Mouse (Mus musculus) naive thymus-derived CD4-positive, alpha-beta T cell, adult 2 months (primary cell): ENCODE measurements at regions not wholly inside any gene's neighbourhood (a gene's known extent, or its start where the extent isn't known, plus 50 kb on each side); places are given as distances from the start of the nearest gene placed in this dataset.

Source experiments
- DNase-seq: peaks from one replicate; pipeline ENCODE4 v3.0.0-alpha.2; 2011; ENCODE audit warnings: low read depth

DNA sequence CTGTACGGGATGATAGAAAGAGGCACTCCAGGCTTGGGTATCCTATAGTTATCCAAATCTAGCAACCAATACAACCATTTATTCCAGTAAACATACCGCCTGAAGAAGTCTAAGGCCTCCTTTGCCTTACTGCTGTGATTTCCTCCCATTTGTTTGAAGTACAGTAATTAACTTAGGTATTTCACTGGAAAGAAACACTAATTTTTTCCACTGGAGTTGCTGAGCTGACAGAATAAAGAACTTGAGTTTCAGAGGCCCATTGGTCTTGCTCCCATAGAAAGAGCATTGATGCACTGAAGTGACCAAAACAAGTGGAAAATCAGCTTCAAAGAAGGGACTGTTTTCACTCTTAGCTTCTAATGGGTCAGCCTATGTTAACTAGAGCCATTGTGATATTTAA is 1100.8 kb upstream of the Gm7489 start:
- DNase-seq: no peak

DNA sequence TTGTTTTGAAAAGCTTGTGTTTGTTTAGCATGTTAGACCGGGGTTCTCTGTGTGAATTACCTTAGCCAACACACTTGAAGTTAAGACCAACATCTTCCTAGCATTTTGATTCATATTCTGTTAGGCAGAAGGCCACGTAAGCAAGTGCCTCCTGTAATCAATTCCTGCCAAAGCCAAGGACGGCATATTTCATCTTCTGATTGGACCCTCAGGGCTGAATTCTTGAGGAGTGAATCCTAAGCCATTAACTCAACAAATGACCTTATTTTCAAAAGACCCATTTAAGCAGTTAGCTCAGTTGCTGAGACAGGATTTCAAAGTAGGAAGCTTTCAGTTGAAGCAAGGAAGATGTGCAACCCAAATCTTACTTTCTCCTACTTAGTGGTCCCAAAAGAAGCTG is 1099.5 kb upstream of the Gm7489 start:
- no peak for DNase-seq

DNA sequence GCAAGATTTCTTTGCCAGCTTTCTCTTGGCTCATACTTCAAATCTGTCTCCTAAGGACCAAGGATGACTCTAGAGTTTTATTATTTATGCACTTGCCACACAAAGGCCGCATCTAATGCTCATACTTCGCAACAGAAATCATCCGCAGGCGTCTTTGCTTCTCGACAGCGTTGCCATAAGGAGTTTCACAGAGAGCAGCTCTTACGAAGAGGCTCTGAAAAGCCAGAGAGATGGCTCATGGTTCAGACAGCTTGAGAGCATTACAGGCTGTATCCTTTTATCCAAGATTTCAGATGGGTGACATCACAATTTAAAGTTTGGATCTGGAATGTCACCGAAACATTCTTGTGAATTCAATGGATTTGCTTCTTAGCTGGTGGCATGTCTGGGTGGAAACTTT is 1098.7 kb upstream of the Gm7489 start:
- DNase-seq: no peak

DNA sequence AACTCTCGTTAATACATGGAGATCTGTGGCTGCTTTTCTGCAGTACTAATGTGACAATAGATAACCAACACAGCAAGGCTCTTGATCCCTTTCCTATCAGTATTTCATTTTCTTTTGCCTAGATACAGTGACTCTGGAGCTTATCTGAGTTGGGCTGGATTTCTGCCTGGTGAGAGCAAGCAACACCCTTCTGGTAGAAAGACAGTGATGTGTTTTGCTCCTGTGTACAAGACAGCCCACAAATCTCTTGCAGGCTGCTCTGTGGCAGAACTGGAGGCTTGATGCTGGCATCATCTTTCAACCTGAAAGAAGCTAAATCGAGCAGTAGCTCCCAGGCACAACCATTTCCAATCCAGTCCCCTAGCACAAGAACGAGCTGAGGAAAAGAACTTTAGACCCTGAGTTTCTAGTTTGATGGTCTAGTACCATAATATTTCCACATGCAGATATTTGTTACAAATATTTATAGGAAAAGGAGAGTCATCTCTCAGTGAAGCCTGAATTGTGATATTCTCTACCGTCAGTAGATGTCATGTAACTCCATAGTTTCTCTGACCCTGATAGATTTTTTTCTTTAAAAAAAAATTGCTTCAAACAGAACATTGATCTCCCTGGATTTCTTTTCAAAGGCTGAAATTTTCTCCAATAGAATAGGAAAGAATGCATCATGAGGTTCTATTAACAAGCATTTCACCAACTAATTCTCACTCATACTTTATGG is 1079.1 kb upstream of the Gm7489 start:
- no peak for DNase-seq

DNA sequence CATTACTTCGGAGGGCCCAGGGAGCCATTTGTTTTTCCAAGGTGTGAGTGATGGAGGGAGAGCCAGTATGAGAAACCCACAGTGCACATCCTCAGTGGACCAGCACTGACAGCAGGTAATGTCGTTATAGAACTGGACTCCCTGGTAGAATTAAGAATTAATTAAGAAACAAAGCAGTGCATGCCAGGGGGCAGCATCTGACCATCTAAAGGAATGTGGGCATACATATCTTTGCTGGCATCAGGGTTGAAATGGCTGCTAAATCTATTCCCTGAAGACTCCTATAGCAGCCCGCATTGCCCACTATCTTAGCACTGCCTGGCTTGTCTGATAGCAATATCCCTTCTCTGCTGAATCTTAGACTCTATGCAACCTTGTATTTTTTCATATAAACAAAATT is 1076.1 kb upstream of the Gm7489 start:
- DNase-seq: peak; percentile 35

DNA sequence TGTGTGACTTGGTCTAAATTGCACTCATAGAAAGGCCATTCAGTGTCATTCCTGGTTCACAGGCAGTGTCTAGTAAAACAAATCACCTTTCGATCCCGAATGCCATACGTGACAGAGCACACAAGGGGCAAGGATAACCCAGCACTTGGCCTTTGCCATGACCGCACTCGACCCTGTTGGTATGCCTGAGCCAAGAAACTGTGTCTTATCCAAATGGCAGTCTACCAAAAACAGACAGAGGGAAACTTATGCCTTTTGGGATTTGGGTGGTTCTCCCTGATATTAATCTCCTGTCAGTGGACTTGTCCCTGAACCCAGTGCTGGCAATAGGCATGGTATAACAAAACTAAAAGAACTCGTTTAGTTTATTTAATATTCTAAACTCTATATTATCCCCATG is 1063.9 kb upstream of the Gm7489 start:
- no peak for DNase-seq

DNA sequence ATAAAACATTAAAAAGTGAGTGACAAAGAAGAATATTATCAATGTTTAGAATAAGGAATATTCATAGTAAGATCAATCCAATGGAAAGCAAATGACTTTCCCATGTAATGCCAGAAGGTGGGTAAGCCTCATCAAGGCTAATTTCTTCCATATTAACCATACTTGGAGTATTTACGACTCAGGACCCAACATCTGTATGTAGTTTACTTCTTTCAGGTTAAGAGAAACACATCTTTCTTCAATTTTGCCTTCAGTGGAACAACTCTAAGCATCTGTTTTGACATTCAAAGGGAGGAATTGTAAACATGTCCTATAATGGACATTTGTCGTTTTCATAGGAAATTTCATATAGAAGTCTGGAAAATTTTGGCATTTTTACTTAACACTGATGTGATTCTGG is 1047.8 kb upstream of the Gm7489 start:
- DNase-seq: no peak

DNA sequence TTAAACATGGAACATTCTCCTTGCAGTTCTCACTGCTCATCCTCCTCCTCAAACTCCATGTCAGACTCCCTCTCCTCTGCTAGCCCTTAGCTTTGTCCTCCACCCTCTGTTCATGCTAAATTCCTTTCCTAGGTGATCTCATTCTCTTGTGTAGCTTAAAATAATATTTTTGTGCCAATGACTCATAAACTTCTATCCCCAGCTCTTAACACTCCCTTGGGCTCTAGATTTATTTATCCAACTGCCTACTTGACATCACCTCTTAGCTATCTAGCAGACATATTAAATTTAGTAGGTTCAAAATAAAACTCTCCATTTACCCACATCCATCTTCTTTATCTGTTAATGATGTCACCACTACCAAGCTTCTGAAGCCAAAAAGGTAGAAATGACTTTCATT is 1036.6 kb upstream of the Gm7489 start:
- DNase-seq: no peak

DNA sequence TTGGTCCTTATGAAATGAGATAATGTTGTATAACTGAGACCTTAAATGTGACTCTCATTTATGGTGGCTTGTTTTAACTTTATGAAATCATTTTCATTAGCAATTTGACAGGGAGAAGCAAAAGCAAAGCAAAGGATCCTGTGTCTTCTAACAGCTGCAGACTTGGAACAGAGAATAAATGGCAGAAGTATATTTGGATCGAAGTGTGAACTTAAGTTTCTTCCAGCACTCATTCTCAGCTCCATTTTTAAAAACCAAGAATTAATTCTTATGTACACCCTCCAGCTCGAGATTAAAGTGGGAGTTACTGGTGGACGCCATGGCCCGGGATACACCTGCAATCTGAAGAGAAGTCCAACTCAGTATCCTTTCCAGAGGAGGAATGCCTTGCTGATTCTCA is 1026.0 kb upstream of the Gm7489 start:
- DNase-seq: no peak

DNA sequence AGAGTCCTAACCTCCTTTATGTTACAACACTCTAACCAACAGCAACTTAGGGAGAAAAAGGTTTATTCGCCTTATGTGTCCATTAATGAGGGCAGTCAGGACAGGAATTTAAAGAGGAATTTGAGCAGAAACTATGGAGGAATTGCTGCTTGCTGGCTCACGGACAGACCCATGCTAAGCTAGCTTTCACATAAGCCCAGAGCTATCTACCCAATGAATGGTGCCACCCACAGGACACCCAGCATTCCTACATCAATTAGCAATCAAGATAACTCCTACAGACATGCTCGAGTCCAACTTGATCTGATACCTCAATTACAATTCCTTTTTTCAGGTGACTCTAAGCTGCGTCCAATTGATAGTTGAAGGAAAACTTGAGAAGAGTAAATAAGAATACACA is 1021.2 kb upstream of the Gm7489 start:
- DNase-seq: no peak

DNA sequence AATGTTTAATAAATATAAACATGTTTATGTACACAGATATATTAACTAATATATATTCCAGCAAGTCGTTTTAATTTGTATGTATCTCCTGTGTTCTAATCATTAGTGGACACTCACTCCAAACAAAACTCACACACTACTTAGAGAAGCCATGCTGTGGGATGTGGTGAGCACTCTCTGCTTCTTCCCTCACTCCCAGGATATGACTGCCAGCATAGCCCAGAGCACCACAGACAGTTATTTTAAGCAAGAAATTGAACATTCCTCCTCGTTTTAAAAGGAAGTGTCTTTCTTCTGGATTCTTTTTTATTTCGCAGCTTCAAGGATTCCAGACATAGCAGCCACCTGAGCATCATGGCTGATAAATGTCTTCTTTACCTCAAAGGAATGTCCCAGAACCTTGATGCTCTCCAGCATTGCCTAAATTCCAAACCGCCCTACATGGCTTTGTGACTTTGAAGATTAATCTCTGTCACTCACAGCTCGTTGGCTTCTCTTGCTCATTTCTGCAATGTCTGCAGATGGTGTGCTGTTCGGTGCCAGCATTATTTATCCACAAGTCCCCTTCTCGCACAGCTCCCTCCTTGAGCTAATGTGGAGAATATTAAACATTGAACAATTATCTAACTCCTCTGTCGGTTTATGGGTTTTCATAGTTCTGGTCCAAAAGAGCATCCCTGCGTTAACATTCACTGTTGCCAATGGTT is 992.3 kb upstream of the Gm7489 start:
- DNase-seq: no peak

DNA sequence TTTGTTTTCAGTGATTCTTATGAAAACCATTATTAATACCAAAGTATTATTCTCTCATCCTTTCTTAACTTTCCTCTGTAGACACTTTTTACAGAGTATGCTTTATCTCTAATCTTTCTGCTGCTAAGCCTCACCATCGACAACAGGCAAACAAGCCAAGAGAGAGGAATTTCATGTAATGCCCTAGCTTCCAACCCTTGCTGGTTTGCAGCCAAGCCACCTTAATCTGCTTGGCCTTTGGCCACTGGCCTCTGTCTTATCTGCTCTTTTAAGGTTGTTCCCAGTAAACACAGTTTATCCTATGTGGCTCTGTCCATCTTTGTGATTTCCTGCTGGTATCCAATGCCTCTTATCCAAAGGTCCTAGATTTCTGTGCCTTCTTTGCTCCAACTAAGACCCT is 986.6 kb upstream of the Gm7489 start:
- no peak for DNase-seq

DNA sequence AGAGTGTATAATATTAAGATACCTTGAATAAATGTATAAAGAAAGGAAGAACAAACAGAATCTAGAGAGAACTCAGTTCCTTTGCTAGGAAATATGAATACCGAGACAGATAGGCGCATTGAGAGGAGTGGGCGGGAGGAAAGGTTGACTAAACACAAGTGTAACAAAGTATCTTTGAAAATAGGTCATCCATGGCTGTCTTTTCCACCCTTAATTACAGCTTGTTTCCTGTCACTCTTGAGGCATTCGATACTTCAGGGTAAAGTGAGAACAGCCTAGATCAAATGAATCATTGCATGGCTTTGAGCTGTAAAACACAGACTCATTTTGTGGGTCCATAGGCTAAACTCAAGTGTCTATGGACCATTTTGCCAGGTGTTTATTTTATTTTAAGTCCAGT is 985.3 kb upstream of the Gm7489 start:
- DNase-seq: peak; percentile 14

DNA sequence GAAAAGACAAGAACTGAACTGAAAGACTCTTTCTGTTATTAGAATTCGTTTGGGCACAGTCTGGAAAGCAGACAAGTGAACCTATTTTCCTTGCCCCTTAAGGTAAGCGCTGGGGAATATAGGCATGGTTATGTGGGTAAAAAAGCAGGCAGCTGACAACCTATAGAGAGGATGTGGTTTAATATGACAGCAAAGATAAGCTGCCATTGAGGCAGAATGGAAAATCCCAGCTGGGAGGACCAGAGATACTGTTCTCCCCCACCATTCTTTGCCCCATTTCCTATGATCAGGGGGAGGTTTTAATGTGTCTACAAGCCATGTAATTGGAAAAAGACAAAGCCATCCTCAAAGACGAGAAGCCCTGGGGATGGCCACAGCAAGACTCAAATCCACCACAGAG is 984.9 kb upstream of the Gm7489 start:
- peak; percentile 26 for DNase-seq

DNA sequence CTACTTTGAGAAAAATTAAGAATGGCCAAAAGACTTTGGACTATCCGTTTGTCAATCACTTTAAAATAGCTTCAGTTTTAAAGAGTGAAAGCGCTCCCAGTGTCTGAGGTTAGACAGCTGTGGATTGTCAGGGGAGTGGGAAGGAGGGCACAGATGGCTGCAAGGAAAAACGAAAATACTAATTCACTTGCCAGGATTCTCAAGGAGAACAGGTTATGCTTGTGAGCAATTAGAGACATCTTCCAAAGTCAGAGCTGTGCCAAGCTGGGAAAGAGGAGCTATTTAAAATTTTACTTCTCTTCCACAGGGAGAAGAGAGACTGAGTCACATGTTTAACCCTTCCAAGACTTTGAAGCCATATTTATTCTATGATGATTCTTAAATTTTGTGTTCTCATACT is 979.5 kb upstream of the Gm7489 start:
- DNase-seq: no peak

DNA sequence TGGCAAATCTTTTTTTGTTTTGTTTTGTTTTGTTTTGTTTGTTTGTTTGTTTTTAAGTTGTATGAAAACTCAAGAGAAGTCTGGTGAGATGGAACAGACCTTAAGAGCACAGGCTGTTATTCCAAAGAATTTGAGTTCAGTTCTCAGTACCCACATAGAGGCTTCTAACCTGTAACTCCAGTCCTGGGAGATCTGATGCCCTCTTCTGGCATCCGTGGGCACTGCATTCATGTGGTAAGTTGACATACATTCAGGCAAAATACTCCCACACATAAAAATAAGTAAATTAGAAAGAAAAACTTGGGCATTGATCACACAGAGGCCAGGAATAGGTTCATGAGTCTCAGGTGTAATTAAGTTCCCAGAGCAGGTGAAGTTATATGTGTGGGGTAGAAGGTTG is 977.5 kb upstream of the Gm7489 start:
- no peak for DNase-seq

DNA sequence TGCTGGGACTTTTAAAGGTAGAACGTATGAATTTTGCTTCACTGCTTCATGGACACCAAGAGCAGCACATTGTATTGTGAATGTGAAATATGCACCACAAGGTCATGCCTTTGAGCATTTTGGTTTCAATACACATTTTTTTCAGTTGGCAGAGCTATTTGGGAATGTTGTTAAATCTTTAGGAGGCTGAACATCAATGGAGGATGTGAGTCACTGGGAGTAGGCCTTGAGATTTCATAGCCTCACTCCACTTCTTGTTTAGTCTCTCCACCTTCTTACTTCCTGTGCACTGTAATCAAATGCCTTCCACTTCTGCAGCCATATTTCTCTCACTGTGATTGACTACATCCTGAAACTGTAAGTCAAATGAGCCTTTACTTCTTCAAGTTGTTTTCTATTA is 962.4 kb upstream of the Gm7489 start:
- no peak for DNase-seq

DNA sequence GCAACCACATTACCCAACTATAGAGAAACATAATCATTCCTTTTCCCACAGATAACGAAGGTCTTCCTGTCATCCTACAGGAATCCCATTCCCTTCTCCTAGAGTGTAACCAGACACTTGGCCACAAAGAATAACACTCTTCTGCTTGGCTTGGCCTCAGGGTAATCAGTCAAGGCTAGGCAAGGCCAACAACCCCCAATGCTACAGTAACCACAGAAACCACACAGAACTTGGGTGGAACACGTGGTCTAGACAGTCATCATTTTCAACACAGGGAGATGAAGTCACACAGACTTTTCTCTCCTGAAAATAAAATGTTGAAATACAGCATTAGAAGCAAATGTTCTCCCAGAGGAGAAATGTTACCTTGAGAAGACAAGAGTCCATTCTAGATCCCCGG is 956.3 kb upstream of the Gm7489 start:
- peak; percentile 32 for DNase-seq

DNA sequence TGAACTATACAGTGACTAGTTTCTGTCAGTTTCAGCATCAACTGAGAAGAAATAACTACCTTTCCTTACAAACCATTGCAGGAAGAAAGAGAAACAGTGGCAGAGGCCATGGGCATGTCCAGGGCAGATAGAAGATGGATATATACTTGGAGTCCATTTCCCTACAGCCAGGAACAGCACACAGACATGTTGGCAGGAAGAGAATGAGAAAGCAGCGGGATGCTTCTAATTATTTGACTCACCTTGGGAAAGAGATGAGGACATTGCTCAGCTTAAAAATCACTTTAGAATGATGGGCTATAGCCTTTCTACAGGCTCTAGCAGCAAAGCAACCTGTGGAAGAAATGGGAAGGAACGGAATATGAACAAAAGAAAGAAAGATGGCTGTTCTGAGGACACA is 947.6 kb upstream of the Gm7489 start:
- DNase-seq: no peak

DNA sequence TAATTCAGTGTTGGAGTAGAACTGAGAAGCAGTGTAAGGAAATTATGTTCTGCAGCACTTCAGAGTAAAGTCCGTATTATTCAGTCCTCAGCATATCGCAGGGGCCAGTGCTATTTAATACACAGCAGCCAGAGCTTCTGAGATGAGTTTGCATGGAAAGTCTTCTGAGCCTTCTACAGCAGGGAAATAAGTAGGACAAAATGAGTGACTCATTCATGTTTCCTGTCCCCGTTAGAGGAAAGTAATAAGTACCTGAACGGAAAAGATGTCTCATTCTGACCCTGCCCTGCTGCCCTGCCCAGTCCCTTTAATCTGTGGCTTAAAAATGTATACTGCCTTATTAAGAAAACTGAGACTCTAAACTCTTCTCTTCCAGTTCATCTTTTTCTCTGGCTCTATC is 940.1 kb upstream of the Gm7489 start:
- DNase-seq: no peak

DNA sequence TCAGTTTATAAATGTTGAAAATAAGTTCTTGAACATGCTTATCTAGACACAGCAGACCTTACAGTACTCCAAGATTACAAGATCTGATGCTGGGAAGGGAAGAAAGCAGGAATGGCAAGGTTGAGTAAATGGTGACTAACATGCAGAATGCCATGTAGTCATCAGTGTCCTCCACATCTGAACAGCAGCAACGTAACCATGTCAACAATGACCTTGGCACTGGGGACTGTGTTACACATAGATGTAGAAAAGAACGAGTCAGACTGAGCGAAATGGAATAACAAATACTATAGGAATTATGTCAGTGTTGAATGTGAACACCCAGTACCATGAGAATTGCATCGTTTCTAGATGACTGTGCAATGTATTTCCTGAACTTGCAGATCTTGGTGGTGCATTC is 936.5 kb upstream of the Gm7489 start:
- DNase-seq: no peak

DNA sequence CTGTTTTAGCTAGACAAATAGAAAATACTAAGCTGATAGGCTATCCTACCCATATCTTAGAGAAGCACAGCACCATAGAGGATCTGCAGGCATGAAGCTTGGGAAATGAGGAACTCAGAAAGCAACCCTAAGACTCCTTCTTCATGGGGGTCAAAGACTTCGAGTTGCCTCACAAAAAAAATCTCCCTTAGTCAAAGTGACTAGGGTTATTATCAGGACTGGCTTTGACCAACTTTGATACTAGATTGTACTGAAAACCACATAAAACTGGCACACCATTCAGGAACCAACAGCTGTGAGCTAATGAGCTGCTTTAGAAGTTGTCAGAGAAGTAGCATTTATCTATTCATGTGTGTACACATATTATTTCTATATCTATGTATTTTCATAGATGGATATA is 931.2 kb upstream of the Gm7489 start:
- no peak for DNase-seq

DNA sequence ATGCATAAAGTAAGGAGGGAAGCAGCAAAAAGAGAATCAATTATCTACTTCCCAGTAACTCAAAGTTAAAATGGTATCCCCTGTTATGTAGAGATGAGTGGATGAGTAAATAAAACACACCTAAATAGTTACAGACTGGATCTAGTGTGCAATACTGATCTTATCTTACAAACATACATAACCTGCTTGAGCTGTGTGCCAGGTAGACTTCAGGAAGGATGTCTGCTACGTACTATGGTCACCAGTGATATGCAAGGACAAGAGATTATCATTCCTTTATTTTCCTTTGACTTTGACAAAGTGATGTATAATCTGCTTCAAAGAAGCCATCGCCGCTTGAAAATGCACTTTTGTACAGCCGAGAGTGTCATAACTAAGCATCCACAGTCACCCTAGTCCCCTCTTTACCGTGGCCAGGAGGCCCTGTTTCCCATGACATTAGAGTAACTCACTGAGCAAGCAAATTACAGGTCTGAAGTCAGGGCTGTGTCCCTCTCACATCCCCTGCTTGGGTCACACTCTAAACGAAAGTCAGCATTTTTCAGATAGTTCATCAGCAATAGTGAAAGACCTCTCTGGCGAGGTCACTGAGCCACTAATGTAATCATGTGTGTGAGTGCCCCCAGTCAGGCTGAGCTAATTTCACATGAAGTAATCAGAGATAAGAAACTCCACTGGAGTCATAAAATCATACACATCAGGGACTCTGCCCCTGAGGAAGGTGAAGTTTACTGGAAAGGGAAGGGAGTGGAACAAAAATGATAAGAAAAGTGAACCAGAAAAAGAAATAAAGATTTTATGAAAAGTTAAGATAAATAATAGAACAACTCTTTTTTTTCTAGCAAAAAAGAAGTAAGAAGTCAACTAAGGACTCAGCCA is 929.8 kb upstream of the Gm7489 start:
- no peak for DNase-seq
